In the genomic region with DNA sequence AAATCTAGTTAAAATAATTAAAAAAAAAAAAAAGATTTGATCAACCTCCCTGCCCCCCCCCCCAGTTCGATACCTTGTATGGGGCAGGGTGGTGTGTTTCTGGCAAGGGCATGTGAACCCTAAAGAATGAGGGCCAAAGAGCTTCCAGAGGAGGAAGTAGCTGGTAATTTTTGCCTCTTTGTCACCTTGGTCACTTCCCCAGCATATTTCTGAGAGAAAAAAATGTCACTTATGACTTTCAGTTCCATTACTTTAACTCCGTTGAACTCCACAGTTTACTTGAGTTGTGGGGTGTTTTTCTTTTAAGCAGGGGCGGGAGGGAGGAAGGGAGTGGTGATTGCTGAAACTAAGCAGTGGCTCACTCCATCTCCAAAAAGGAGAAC, we compare ENCODE assay signal across 8 mouse cellular contexts. TPM values are rescaled to one million over a fixed set of nuclear protein-coding genes. Genes with fewer than 3 reads are reported as not detected.
DNase-seq lines count a peak whose midpoint lies in the region; ATAC-seq and TF ChIP-seq lines count a peak whose summit lies in the region.

No protein-coding gene starts in this region.

- TF ChIP-seq POLR2A in bone marrow, adult 2 months (IDR thresholded peaks at IDR 0.05; ENCODE audit: borderline replicate concordance, control insufficient read depth, low read depth, low read length): no peak

- ATAC-seq in heart, embryonic 12.5 days (ENCODE audit: insufficient number of reproducible peaks, low FRiP score): peak; percentile 33
- ATAC-seq in heart, embryonic 13.5 days (ENCODE audit: extremely low read depth, insufficient number of reproducible peaks, low FRiP score, low TSS enrichment): no peak
- peak; percentile 59 for ATAC-seq in monocyte, adult 5-6 weeks (replicated peaks; ENCODE audit: insufficient number of reproducible peaks, low FRiP score, low TSS enrichment, poor library complexity, severe bottlenecking)
- no peak for ATAC-seq in frontal cortex, adult (ENCODE audit: low TSS enrichment)

- H3K4me3 ChIP-seq in heart, embryonic 12.5 days: peak overlapping the region; percentile 55
- H3K4me3 ChIP-seq in bone marrow, adult 2 months (replicated peaks; ENCODE audit: control insufficient read depth, low read depth, low read length): peak overlapping the region; percentile 81
- H3K4me3 ChIP-seq in heart, embryonic 13.5 days: peak overlapping the region; percentile 56

- H3K4me1 ChIP-seq in heart, embryonic 12.5 days (replicated peaks): peaks cover 5% of the 10 kb centered on the region
- H3K4me1 ChIP-seq in bone marrow, adult 2 months (ENCODE audit: control insufficient read depth, insufficient read depth, low read length): no peaks in the 10 kb centered on the region
- H3K4me1 ChIP-seq in heart, embryonic 13.5 days: peaks cover 7% of the 10 kb centered on the region

- intact Hi-C loops in heart, postnatal 36 days (cut with DNase I): loop anchor here (1.0 kb wide), 1 partner anchor 79 kb away; no protein-coding TSS in a partner anchor

- 18% methylated on average over 3 of the region's 3 CpGs for WGBS in heart, embryonic 12.5 days
- WGBS in bone marrow, adult 2 months: 8% methylated on average over 3 of the region's 3 CpGs
- WGBS in heart, embryonic 13.5 days: 15% methylated on average over 3 of the region's 3 CpGs

- H3K9me3 ChIP-seq in heart, embryonic 12.5 days (replicated peaks): no peaks in the 10 kb centered on the region; the same call in 1 of the 2 replicates
- no peaks in the 10 kb centered on the region for H3K9me3 ChIP-seq in heart, embryonic 13.5 days

- peak overlapping the region; percentile 57 for H3K4me2 ChIP-seq in heart, embryonic 12.5 days
- H3K4me2 ChIP-seq in heart, embryonic 13.5 days: peak overlapping the region; percentile 70

- H3K27ac ChIP-seq in heart, embryonic 12.5 days (ENCODE audit: poor library complexity, severe bottlenecking): peak overlapping the region; percentile 94
- H3K27ac ChIP-seq in bone marrow, adult 2 months (ENCODE audit: control insufficient read depth, insufficient read depth, low read depth, low read length, poor library complexity): peak overlapping the region; percentile 95; the same call in 1 of the 2 replicates
- peak overlapping the region; percentile 94 for H3K27ac ChIP-seq in heart, embryonic 13.5 days (replicated peaks)

- no peaks in the 10 kb centered on the region for H3K27me3 ChIP-seq in heart, embryonic 12.5 days (replicated peaks)
- no peaks in the 10 kb centered on the region for H3K27me3 ChIP-seq in heart, embryonic 13.5 days (replicated peaks)

- no peak for TF ChIP-seq CTCF in bone marrow, adult 2 months (IDR thresholded peaks at IDR 0.05; ENCODE audit: control insufficient read depth, insufficient read depth, low read length)

- no peaks in the 10 kb centered on the region for H3K36me3 ChIP-seq in heart, embryonic 12.5 days
- peaks cover 7% of the 10 kb centered on the region for H3K36me3 ChIP-seq in heart, embryonic 13.5 days

- H3K9ac ChIP-seq in heart, embryonic 12.5 days: peak overlapping the region; percentile 70
- peak overlapping the region; percentile 81 for H3K9ac ChIP-seq in heart, embryonic 13.5 days

- no peak for DNase-seq in heart, postnatal 36 days
- DNase-seq in liver: peak; percentile 18
- DNase-seq in frontal cortex, postnatal 10 days (ENCODE audit: low spot score in 2 of 2): no peak

RNA-seq across cellular contexts. Expression of a gene that starts 9.4 kb away (rescaled TPM):
- 11.5 and 12.1 TPM in 2 replicates for polyA plus RNA-seq in heart, embryonic 12.5 days (2016; fragmentation: Nextera tagmentation; extraction: Ambion mirVana)
- total RNA-seq in heart, postnatal 36 days (2021): 10 to 100 TPM; 32.7 to 33.1 TPM
- polyA plus RNA-seq in bone marrow, adult 2 months (2011; ENCODE audit: insufficient read depth, insufficient read length, low replicate concordance, missing spikeins): 12.9 and 16.5 TPM in 2 replicates
- 10.1 and 10.2 TPM in 2 replicates for polyA plus RNA-seq in heart, embryonic 13.5 days (2015; fragmentation: Nextera tagmentation; extraction: Ambion mirVana)
- 54.8 to 87.8 TPM (median 75.7 TPM) in 3 replicates for total RNA-seq in monocyte, adult 5-6 weeks (2017)

Comparison
In these comparisons a context has a peak if more than half of its experiments do, and no peak if none do; other contexts are left out.
1. ATAC-seq: peak in heart, embryonic 12.5 days (single experiment) and monocyte, adult 5-6 weeks (single experiment); none in heart, embryonic 13.5 days (single experiment) and frontal cortex, adult (single experiment).
2. Peak in every context shown above with its lines, with median percentiles within 50 percentile points of each other: H3K27ac ChIP-seq and H3K4me3 ChIP-seq.